11 mouse cellular contexts compared by ENCODE assay signal in genomic region chr11:60286311-60286710, GRCm38 (mm10).
DNase-seq lines count a peak whose midpoint lies in the region; ATAC-seq lines count a peak whose summit lies in the region.
"Had no signal": no experiment of that assay in that cellular context is flagged by ENCODE, and none has a peak within 500 bp of the region (broad histone marks: within the 10 kb centered on the region; RNA-seq: fewer than 3 reads in every experiment).

No protein-coding gene starts in this region.

- peaks cover 5 to 27% of the 10 kb centered on the region in 2 experiments for H3K4me1 ChIP-seq in heart, embryonic 14.5 days (ENCODE audit: control insufficient read depth in 2 of 2, insufficient read depth in 2 of 2, low read length in 2 of 2)
- H3K4me1 ChIP-seq in kidney, embryonic 16.5 days (ENCODE audit: insufficient read depth, low read length) = no peaks in the 10 kb centered on the region

- H3K27me3 ChIP-seq in heart, embryonic 14.5 days (ENCODE audit: control insufficient read depth, insufficient read depth, low read length) = no peaks in the 10 kb centered on the region
- no peaks in the 10 kb centered on the region for H3K27me3 ChIP-seq in kidney, embryonic 16.5 days (ENCODE audit: insufficient read depth, low read length)
- H3K27me3 ChIP-seq: liver, embryonic 13.5 days had no signal

- H3K9ac ChIP-seq in heart, embryonic 14.5 days (ENCODE audit: low read length) = no peak overlapping the region
- no peak overlapping the region for H3K9ac ChIP-seq in kidney, embryonic 16.5 days (replicated peaks; ENCODE audit: low read length)
- H3K9ac ChIP-seq: liver, embryonic 13.5 days had no signal

- DNase-seq in heart, postnatal 14 days = no peak
- DNase-seq in right cerebral cortex, adult 18-20 months = peak; percentile 66
- DNase-seq in right cerebral cortex, postnatal 14 days = no peak
- DNase-seq in left cerebral cortex, postnatal 36 days (ENCODE audit: low spot score in 2 of 2) = peak; percentile 53 to 54
- DNase-seq: heart, adult 2 months; kidney, postnatal 4 days; liver, embryonic 13.5 days had no signal

- no peak overlapping the region for H3K4me2 ChIP-seq in heart, embryonic 14.5 days (ENCODE audit: low read length)
- no peak overlapping the region for H3K4me2 ChIP-seq in kidney, embryonic 16.5 days (replicated peaks; ENCODE audit: low read depth, low read length)
- H3K4me2 ChIP-seq: liver, embryonic 13.5 days had no signal

- peak overlapping the region; percentile 35 to 66; a peak in 3 of 4 replicates for H3K27ac ChIP-seq in heart, embryonic 14.5 days (replicated peaks in 1 of 2; ENCODE audit: control insufficient read depth in 1 of 2, insufficient read depth in 1 of 2, low read depth in 2 of 2, low read length in 2 of 2)
- H3K27ac ChIP-seq in kidney, embryonic 16.5 days (ENCODE audit: low read length) = no peak overlapping the region
- H3K27ac ChIP-seq: heart, adult 2 months; liver, embryonic 13.5 days had no signal

- intact Hi-C loops in heart, postnatal 14 days (cut with DNase I) = no loop called here
- intact Hi-C loops in left cerebral cortex, postnatal 36 days (cut with DNase I) = no loop called here

- H3K4me3 ChIP-seq in heart, embryonic 14.5 days (ENCODE audit: control insufficient read depth in 1 of 2, insufficient read depth in 1 of 2, low read depth in 1 of 2, low read length in 2 of 2) = no peak overlapping the region
- no peak overlapping the region for H3K4me3 ChIP-seq in kidney, embryonic 16.5 days (ENCODE audit: low read length)
- H3K4me3 ChIP-seq: heart, adult 2 months; liver, embryonic 13.5 days had no signal

- ATAC-seq in heart, embryonic 14.5 days (ENCODE audit: insufficient number of reproducible peaks, insufficient read depth, low FRiP score, low read depth) = no peak
- no peak for ATAC-seq in erythroblast, adult 5-6 weeks (replicated peaks; ENCODE audit: low FRiP score, poor library complexity, severe bottlenecking)
- no peak for ATAC-seq in erythroid progenitor cell, adult 5-6 weeks (replicated peaks; ENCODE audit: low FRiP score, poor library complexity, severe bottlenecking)
- ATAC-seq in kidney, embryonic 16.5 days (ENCODE audit: low FRiP score, low TSS enrichment) = no peak

- no peaks in the 10 kb centered on the region for H3K9me3 ChIP-seq in heart, embryonic 14.5 days (ENCODE audit: control insufficient read depth, low read length)
- H3K9me3 ChIP-seq in kidney, embryonic 16.5 days (ENCODE audit: low read length) = no peaks in the 10 kb centered on the region
- H3K9me3 ChIP-seq: liver, embryonic 13.5 days had no signal

- WGBS in heart, embryonic 14.5 days = 7% methylated on average over 4 of the region's 4 CpGs
- WGBS in kidney, embryonic 16.5 days = 80% methylated on average over 4 of the region's 4 CpGs

- no peaks in the 10 kb centered on the region for H3K36me3 ChIP-seq in heart, embryonic 14.5 days (ENCODE audit: control insufficient read depth, insufficient read depth, low read length)
- no peaks in the 10 kb centered on the region for H3K36me3 ChIP-seq in kidney, embryonic 16.5 days (ENCODE audit: insufficient read depth, low read length)
- H3K36me3 ChIP-seq: liver, embryonic 13.5 days had no signal

Comparison
In these comparisons a context has a peak if more than half of its experiments do, and no peak if none do; other contexts are left out.
1. DNase-seq: peak in right cerebral cortex, adult 18-20 months (single experiment) and left cerebral cortex, postnatal 36 days (2 of 2); none in heart, postnatal 14 days (0 of 2) and right cerebral cortex, postnatal 14 days (single experiment).